Mouse (Mus musculus): ENCODE measurements at regions not wholly inside any gene's neighbourhood (a gene's known extent, or its start where the extent isn't known, plus 50 kb on each side); places are given as distances from the start of the nearest gene placed in this dataset.

- H3K9me3 ChIP-seq (ENCODE audit: control insufficient read depth, low read length) = no peaks in the 10 kb centered on the region
- no peak overlapping the region for H3K9ac ChIP-seq (ENCODE audit: low read length)
- H3K4me2 ChIP-seq (ENCODE audit: low read depth, low read length) = no peak overlapping the region
- H3K4me1 ChIP-seq (replicated peaks; ENCODE audit: control insufficient read depth, insufficient read depth, low read length) = no peaks in the 10 kb centered on the region; the same call in 1 of the 2 replicates
- H3K4me3 ChIP-seq (ENCODE audit: low read length) = no peak overlapping the region
- no peak for ATAC-seq (ENCODE audit: low read depth)
- H3K36me3 ChIP-seq (ENCODE audit: control insufficient read depth, insufficient read depth, low read length) = no peaks in the 10 kb centered on the region
- H3K27me3 ChIP-seq (ENCODE audit: control insufficient read depth, insufficient read depth, low read depth, low read length) = no peaks in the 10 kb centered on the region
- 45% methylated on average over 3 of the region's 3 CpGs for WGBS
- no peak overlapping the region for H3K27ac ChIP-seq (ENCODE audit: low read length)
Observed at GRCm38 (mm10) chr2:135559328-135559727, 99.5 kb upstream of the Plcb4 start.

GRCm38 (mm10) chr2:135559933-135560710, 98.7 kb upstream of the Plcb4 start:
- Histone ChIP-seq H3K9ac (ENCODE audit: low read length) (no peak overlapping the region), H3K4me1 (replicated peaks; ENCODE audit: control insufficient read depth, insufficient read depth, low read length) (no peaks in the 10 kb centered on the region; the same call in 1 of the 2 replicates), H3K9me3 (ENCODE audit: control insufficient read depth, low read length) (no peaks in the 10 kb centered on the region), H3K36me3 (ENCODE audit: control insufficient read depth, insufficient read depth, low read length) (no peaks in the 10 kb centered on the region), H3K27me3 (ENCODE audit: control insufficient read depth, insufficient read depth, low read depth, low read length) (no peaks in the 10 kb centered on the region), H3K4me2 (ENCODE audit: low read depth, low read length) (no peak overlapping the region), H3K4me3 (ENCODE audit: low read length) (no peak overlapping the region), H3K27ac (ENCODE audit: low read length) (no peak overlapping the region)
- ATAC-seq (ENCODE audit: low read depth) = no peak
- WGBS = 83% methylated on average over 9 of the region's 9 CpGs

GRCm38 (mm10) chr2:135560856-135561255, 98.0 kb upstream of the Plcb4 start:
- WGBS = 64% methylated on average over 1 of the region's 1 CpGs
- ATAC-seq (ENCODE audit: low read depth) = no peak
- no peak overlapping the region for H3K4me2 ChIP-seq (ENCODE audit: low read depth, low read length)
- no peaks in the 10 kb centered on the region; the same call in 1 of the 2 replicates for H3K4me1 ChIP-seq (replicated peaks; ENCODE audit: control insufficient read depth, insufficient read depth, low read length)
- H3K27ac ChIP-seq (ENCODE audit: low read length) = no peak overlapping the region
- no peaks in the 10 kb centered on the region for H3K9me3 ChIP-seq (ENCODE audit: control insufficient read depth, low read length)
- no peaks in the 10 kb centered on the region for H3K36me3 ChIP-seq (ENCODE audit: control insufficient read depth, insufficient read depth, low read length)
- H3K9ac ChIP-seq (ENCODE audit: low read length) = no peak overlapping the region
- no peaks in the 10 kb centered on the region for H3K27me3 ChIP-seq (ENCODE audit: control insufficient read depth, insufficient read depth, low read depth, low read length)
- H3K4me3 ChIP-seq (ENCODE audit: low read length) = no peak overlapping the region

- H3K4me3 ChIP-seq (ENCODE audit: low read length) = no peak overlapping the region
- H3K27ac ChIP-seq (ENCODE audit: low read length) = no peak overlapping the region
- WGBS = 56% methylated on average over 7 of the region's 7 CpGs
- peak; percentile 24; the same call in 1 of the 2 replicates for ATAC-seq (ENCODE audit: low read depth)
- no peaks in the 10 kb centered on the region for H3K36me3 ChIP-seq (ENCODE audit: control insufficient read depth, insufficient read depth, low read length)
- H3K9ac ChIP-seq (ENCODE audit: low read length) = no peak overlapping the region
- H3K9me3 ChIP-seq (ENCODE audit: control insufficient read depth, low read length) = no peaks in the 10 kb centered on the region
- H3K4me2 ChIP-seq (ENCODE audit: low read depth, low read length) = no peak overlapping the region
- H3K4me1 ChIP-seq (replicated peaks; ENCODE audit: control insufficient read depth, insufficient read depth, low read length) = no peaks in the 10 kb centered on the region; the same call in 1 of the 2 replicates
- no peaks in the 10 kb centered on the region for H3K27me3 ChIP-seq (ENCODE audit: control insufficient read depth, insufficient read depth, low read depth, low read length)
Observed at GRCm38 (mm10) chr2:135561716-135562115, 97.1 kb upstream of the Plcb4 start.

GRCm38 (mm10) chr2:135562140-135562890, 96.5 kb upstream of the Plcb4 start:
- H3K4me1 ChIP-seq (replicated peaks; ENCODE audit: control insufficient read depth, insufficient read depth, low read length) = no peaks in the 10 kb centered on the region; the same call in 1 of the 2 replicates
- peak; percentile 90 for ATAC-seq (ENCODE audit: low read depth)
- no peak overlapping the region for H3K4me2 ChIP-seq (ENCODE audit: low read depth, low read length)
- H3K36me3 ChIP-seq (ENCODE audit: control insufficient read depth, insufficient read depth, low read length) = no peaks in the 10 kb centered on the region
- no peak overlapping the region for H3K4me3 ChIP-seq (ENCODE audit: low read length)
- H3K9me3 ChIP-seq (ENCODE audit: control insufficient read depth, low read length) = no peaks in the 10 kb centered on the region
- H3K9ac ChIP-seq (ENCODE audit: low read length) = no peak overlapping the region
- no peaks in the 10 kb centered on the region for H3K27me3 ChIP-seq (ENCODE audit: control insufficient read depth, insufficient read depth, low read depth, low read length)
- 40% methylated on average over 10 of the region's 10 CpGs for WGBS
- H3K27ac ChIP-seq (ENCODE audit: low read length) = no peak overlapping the region

GRCm38 (mm10) chr2:135564231-135564630, 94.6 kb upstream of the Plcb4 start:
- Histone ChIP-seq H3K4me3 (ENCODE audit: low read length) (no peak overlapping the region), H3K9me3 (ENCODE audit: control insufficient read depth, low read length) (no peaks in the 10 kb centered on the region), H3K9ac (ENCODE audit: low read length) (no peak overlapping the region), H3K36me3 (ENCODE audit: control insufficient read depth, insufficient read depth, low read length) (no peaks in the 10 kb centered on the region), H3K4me2 (ENCODE audit: low read depth, low read length) (no peak overlapping the region), H3K4me1 (replicated peaks; ENCODE audit: control insufficient read depth, insufficient read depth, low read length) (no peaks in the 10 kb centered on the region; the same call in 1 of the 2 replicates), H3K27ac (ENCODE audit: low read length) (no peak overlapping the region), H3K27me3 (ENCODE audit: control insufficient read depth, insufficient read depth, low read depth, low read length) (no peaks in the 10 kb centered on the region)
- 67% methylated on average over 4 of the region's 4 CpGs for WGBS
- ATAC-seq (ENCODE audit: low read depth) = no peak

GRCm38 (mm10) chr2:135568350-135568749, 90.5 kb upstream of the Plcb4 start:
- Histone ChIP-seq H3K4me3 (ENCODE audit: low read length) (no peak overlapping the region), H3K4me2 (ENCODE audit: low read depth, low read length) (no peak overlapping the region), H3K4me1 (replicated peaks; ENCODE audit: control insufficient read depth, insufficient read depth, low read length) (no peaks in the 10 kb centered on the region), H3K9ac (ENCODE audit: low read length) (no peak overlapping the region), H3K36me3 (ENCODE audit: control insufficient read depth, insufficient read depth, low read length) (no peaks in the 10 kb centered on the region), H3K27ac (ENCODE audit: low read length) (no peak overlapping the region), H3K27me3 (ENCODE audit: control insufficient read depth, insufficient read depth, low read depth, low read length) (no peaks in the 10 kb centered on the region), H3K9me3 (ENCODE audit: control insufficient read depth, low read length) (no peaks in the 10 kb centered on the region)
- WGBS = 68% methylated on average over 2 of the region's 2 CpGs
- ATAC-seq (ENCODE audit: low read depth) = no peak

GRCm38 (mm10) chr2:135571599-135571998, 87.2 kb upstream of the Plcb4 start:
- Histone ChIP-seq H3K36me3 (ENCODE audit: control insufficient read depth, insufficient read depth, low read length) (no peaks in the 10 kb centered on the region), H3K27me3 (ENCODE audit: control insufficient read depth, insufficient read depth, low read depth, low read length) (no peaks in the 10 kb centered on the region), H3K9me3 (ENCODE audit: control insufficient read depth, low read length) (no peaks in the 10 kb centered on the region), H3K4me2 (ENCODE audit: low read depth, low read length) (no peak overlapping the region), H3K4me3 (ENCODE audit: low read length) (no peak overlapping the region), H3K9ac (ENCODE audit: low read length) (no peak overlapping the region), H3K4me1 (replicated peaks; ENCODE audit: control insufficient read depth, insufficient read depth, low read length) (no peaks in the 10 kb centered on the region), H3K27ac (ENCODE audit: low read length) (no peak overlapping the region)
- ATAC-seq (ENCODE audit: low read depth) = peak; percentile 63; the same call in 1 of the 2 replicates
- 53% methylated on average over 5 of the region's 5 CpGs for WGBS

GRCm38 (mm10) chr2:135577228-135577627, 81.6 kb upstream of the Plcb4 start:
- ATAC-seq (ENCODE audit: low read depth) = no peak
- H3K9ac ChIP-seq (ENCODE audit: low read length) = no peak overlapping the region
- WGBS = 81% methylated on average over 5 of the region's 5 CpGs

More at GRCm38 (mm10) chr2:135577228-135577627, 81.6 kb upstream of the Plcb4 start:
- Histone ChIP-seq H3K4me1 (replicated peaks; ENCODE audit: control insufficient read depth, insufficient read depth, low read length) (no peaks in the 10 kb centered on the region), H3K27me3 (ENCODE audit: control insufficient read depth, insufficient read depth, low read depth, low read length) (no peaks in the 10 kb centered on the region), H3K4me3 (ENCODE audit: low read length) (no peak overlapping the region), H3K4me2 (ENCODE audit: low read depth, low read length) (no peak overlapping the region), H3K27ac (ENCODE audit: low read length) (no peak overlapping the region), H3K36me3 (ENCODE audit: control insufficient read depth, insufficient read depth, low read length) (no peaks in the 10 kb centered on the region), H3K9me3 (ENCODE audit: control insufficient read depth, low read length) (no peaks in the 10 kb centered on the region)

Data from lung, embryonic 16.5 days (tissue).